Mouse (Mus musculus): ENCODE measurements around the gene Usp49.

- TF ChIP-seq CTCF (IDR thresholded peaks at IDR 0.05; ENCODE audit: low read depth), result no peak
- no peak for TF ChIP-seq EP300 (IDR thresholded peaks at IDR 0.05; ENCODE audit: low read depth)
Observed at GRCm38 (mm10) chr17:47594183-47594968, 36.1 kb upstream of the Usp49 start.
